Mouse (Mus musculus): ENCODE data around the gene Rbm19.

Rbm19 gene

DNA sequence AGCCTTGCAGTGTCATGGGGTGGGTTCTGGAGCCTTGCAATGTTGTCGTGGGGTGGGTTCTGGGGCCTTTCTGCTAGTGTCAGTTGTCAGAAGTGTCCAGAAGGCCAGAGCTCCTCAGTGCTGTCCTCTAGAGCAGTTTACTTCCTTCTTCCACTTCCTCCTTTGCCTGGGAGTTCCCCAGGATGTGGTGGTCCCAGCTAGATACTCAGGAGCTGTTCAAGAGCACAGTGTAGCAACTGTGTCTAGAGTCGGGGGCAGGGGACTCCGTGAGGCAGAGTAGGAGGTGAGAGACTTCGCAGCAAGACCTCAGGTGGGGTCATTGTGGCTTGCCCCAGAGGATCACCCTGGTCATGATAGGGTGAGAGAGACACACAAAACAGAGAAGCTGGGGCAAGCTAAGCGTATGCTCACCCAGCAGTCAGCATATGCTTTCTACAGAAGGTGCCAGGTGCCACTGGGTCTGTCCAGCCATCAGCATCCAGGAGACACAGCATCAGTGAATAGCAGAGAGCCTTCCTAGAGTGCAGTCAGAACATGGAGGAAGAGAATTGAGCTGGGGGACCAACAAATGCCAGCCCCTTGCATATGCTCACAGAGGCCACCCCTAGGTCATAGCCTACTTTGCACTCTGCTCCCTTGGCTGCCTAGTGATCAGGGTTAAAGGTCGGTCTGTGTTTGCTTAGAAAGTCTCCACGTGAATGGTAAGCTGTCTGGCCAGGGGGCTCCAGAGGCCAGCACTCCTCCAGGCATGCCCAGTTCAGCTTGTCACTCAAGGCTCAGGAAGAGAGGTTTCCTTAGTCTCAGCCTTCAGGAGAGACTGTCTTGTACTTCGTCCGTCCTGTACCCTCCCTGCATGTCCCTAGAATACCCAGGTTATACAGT is 49.0 kb downstream of the Rbm19 start:
- DNase-seq (ENCODE audit: low read depth, low spot score) = no peak

DNA sequence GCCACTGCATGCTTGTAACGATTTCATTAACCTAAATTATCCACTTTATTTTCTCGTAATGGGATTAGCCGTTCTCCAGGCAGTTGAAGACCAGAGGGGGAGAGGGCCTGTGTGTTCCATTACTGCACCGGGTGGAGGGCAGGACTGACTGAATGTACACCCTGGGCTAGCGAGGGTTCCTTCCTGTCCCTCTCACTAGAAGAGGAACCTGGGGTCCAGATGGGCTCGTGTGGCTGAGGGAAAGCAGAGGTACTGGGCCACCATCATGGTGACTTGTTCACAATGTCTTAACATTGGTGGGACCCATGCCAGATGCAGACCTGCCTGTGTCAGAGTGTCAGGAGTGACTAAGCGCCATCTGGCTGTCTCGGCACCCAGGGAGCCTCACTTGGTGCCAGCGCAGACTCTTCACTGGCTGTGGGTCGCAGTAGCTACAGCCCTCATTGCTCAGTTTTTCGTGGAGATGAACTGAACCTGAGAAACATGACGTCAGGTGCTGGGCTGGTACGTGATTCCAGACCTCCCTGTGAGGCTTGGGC is 51.6 kb downstream of the Rbm19 start:
- no peak for DNase-seq (ENCODE audit: low read depth, low spot score)

DNA sequence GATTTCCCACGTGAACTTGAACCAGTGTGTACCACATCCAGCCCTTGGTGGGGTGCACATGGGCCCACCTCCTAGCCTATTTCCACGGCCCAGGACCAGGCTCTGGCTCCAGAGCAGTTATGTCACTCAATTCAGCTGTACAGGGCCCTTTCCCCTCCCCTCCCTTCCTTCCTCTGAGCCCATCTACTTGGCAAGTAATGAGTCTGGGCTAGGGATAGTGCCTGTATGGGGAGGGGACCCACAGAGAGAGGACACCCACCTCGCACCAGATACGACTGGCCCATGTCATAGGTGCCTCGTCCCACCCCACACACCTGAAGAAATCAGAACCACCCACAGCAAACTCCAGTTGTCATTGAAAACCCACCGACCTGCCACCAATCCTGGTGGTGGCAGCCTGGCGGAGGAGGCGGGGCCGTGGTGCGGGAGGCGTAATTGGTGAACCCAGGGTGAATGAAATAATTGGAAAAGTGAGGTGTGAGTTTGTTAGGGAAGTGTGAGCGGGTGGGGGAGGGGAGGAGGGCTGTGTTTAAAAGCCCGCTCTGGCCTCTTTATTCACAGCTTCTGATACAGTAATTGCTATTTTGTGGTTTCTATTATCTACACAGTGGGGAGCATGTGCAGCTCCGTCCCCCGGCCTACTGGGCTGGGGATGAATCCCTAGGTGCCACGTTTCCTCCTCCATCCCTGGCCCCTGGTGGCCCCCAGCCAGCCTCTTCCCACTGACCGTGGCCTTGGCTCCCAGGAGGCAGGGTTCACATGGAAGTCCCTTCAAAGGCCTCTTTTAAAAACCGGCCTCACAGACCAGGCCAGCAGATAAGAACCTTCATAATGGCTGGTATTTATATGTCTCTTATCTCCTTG is 55.8 kb downstream of the Rbm19 start:
- DNase-seq (ENCODE audit: low read depth, low spot score) = no peak

DNA sequence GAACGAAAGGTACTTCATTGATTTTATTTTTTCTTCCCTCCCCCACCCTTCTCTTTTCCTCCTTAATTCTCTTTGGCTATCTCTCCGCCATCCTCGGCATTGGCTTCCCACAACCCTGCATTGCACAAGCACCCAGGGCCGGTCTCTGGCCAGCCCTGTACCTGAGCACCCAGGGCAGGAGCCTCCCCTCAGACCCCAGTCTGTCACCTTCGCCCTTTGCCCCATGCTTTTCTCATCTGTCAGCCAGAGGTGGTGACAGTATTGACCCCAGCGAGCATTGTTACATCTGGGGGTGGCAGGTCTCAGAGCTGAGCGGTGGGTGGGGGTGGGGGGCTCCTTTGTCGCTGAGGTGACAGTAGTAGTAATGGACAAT is 56.5 kb downstream of the Rbm19 start:
- no peak for DNase-seq (ENCODE audit: low read depth, low spot score)

DNA sequence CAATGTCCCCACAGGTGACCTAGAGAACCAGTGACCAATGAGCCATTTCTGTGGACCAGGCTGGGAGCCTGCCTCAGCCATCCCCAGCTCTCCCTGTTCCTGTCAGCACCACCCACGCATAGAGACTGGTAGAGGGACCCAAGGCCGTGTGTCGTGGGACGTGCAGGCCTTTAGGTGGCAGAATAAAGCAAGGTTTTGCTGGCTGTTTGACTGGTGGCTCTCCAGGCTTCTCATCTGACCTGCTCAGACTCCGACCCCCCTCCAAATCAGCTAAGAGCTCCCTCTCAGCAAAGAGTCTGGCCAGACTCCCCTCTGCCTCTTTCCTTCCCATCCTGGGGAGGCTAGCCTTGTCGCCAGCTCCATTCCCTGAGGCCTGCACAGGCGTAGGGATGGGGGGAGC is 58.1 kb downstream of the Rbm19 start:
- DNase-seq (ENCODE audit: low read depth, low spot score) = no peak

DNA sequence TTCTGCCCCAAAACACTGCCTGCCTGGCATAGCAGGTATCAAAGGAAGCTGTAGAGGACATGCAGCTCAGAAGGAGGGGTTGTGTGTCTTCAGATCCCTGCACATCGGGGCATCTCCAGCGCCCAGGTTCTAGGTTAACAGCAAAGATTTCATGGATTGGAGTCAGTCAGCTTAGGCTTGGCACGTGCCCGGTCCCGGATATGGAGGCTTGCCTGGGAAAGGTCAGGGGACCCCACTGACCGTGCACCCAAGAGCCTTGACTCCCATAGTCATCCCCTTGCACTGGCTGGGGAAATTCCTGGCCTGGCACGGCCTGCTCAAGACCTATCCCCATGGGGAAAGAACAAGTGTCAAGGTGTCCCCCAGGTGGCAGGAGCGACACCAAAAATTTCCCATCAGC is 59.0 kb downstream of the Rbm19 start:
- DNase-seq (ENCODE audit: low read depth, low spot score) = no peak

DNA sequence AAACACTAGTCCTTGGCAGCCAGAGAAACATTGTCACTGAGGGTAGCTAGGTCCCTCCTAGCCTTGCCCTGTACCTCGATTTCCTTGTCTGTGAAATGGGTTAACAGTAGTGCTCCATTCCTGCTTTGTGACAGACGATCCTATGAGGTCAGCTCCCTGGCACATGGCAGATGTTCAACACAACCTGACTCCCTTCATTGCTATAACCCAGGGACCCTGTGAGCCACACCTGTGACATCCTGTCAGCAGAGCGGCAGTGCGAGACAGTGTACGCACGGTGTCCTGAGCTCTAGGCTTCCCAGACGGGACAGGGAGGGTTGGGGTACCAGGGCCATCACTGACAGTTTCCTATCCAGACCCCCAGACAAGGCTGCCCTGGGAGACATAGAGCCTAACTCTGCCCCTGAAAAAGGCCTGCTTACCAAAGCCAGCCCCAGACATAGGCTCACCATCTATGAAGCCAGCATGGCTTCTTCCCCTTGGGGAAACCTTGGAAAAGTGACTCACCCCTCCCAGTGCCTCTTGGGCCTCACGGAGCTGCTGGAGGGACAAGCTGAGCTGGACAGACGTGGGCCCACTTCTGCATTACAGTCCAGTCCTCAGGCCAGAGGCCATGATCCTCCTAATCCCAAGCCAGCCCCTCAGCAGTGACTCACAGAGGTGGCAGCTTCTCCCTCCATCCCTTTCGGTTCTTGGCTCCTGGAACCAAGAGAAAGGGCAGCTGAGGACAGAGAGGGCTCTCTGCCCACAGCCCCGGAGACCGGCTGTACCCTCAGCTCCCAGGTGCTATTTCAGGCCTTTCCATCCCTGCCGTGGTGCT is 60.2 kb downstream of the Rbm19 start:
- no peak for DNase-seq (ENCODE audit: low read depth, low spot score)

DNA sequence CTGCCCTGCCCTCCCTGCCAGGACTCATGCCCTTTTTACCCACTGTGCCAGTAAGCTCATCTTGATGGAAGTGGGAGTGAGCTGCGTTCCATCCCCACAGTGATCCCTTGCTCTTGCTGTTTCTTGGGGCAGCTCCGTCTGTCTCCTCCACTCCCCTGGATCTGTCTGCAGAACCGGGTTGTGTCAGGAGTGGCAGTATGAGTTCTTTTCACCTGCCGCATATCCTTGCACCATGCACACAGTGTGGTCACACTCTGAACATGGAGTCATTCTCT is 60.7 kb downstream of the Rbm19 start:
- no peak for DNase-seq (ENCODE audit: low read depth, low spot score)

DNA sequence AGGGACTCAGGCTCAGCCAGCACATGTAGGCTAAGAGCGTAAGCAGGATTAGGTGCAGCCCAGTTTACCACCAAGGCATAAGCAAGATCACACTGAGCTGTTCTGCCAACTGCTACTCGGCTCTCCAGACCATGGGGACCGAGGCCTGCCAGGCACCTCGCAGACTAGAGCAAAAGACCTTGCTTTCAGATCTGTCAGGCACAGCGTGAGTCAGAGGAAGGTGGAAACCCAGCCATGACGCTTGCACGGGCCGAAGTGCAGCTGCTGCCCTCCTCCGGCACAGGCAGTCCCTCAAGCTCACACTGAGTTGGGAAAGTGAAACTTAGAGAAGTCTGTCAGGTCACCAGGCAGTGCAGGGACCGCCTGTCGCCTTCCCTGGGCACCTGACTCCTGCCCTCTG is 63.8 kb downstream of the Rbm19 start:
- no peak for DNase-seq (ENCODE audit: low read depth, low spot score)

DNA sequence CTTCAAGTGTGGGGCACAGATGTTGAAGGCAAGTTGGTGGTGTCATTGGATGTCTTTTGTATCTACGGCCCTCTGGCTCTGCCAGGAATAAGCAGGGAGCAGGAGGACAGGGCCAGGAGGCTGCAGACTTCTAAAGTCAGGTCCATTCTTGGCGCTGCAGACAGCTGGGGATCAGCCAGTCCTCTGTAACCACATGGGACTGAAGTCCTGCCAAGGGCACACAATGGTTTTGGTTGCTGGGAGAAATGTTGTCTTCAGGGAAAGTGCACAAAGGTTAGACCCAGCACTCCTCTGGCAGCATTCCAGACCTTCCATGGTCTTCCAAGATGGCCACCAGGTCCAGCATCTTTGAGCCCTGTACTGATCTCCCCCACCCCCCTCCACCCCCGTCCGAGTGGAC is 65.1 kb downstream of the Rbm19 start:
- DNase-seq (ENCODE audit: low read depth, low spot score) = peak; percentile 32

DNA sequence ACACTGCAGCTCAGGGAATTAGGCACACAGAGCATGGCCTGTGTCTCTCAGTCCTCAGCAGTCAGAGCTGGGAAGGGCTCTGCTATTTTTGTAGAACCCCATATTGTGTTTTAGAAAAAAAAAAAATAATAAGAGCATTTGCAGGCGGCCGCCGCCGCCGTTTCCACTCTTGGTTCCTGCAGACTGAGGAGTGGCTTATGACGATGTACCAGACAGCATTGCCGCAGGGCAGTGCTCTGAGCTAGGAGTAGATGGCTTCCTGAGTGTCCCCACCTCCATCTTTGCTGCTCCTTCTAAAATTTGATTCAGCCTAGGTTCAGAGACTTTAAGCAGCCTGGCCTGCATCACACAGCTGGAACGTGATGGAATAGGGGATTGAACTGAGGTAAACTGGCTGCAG is 67.1 kb downstream of the Rbm19 start:
- DNase-seq (ENCODE audit: low read depth, low spot score) = no peak

DNA sequence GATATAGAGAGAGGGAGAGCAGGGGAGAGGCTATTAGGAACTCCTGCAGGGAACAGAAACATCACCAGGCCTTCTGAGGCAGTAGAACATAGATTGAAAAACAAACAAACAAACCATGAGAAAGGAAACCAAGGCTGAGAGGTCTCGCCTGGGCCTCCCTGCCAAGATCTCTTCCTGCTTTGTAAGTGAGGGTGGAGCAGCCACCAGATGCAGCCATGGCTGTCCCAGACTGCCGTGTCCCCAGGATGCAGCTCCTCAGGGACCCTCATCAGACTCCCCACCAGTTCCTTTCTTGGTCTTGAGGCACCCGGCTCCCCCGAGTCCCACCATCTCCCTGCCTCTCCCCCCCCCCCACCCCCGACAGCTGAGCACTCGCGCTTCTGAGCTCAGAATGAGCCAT is 67.5 kb downstream of the Rbm19 start:
- DNase-seq (ENCODE audit: low read depth, low spot score) = no peak

DNA sequence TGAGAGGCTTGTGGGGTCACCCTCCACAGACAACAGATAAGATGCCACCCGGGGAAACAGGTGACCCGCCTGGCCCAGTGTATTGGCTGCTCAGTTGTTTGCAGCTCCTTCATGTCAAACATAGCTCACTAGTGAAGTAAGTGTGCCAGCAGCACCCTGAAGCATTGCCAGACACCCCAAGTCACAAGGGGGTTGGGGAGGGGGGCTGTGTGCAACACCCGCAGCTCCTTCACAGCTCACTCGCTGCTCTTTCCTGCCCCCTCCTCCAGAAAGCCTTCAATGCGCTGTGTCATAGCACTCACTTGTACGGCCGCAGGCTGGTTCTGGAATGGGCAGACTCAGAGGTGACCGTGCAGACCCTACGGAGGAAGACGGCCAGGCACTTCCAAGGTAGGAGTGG is 69.7 kb downstream of the Rbm19 start:
- no peak for DNase-seq (ENCODE audit: low read depth, low spot score)

DNA sequence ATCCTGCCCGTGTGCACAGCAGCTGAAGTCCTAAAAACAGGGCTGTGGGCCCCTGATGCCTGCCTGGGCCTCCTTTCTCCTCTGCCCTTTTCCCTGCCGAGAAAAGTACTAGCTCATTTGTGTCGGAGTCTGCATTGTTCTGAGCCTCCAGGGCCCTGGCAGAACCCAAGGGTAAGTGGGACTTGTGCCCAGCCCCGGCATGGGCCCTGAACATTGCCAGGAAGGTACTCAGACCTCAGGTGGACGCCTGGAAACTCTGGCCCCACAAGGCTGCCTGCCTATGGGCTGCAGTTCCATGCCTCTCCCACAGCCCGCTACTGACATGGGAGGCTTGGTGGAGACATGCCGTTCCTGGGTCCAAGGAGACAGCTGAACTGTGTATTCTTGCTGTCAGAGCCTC is 72.3 kb downstream of the Rbm19 start:
- DNase-seq (ENCODE audit: low read depth, low spot score) = no peak

DNA sequence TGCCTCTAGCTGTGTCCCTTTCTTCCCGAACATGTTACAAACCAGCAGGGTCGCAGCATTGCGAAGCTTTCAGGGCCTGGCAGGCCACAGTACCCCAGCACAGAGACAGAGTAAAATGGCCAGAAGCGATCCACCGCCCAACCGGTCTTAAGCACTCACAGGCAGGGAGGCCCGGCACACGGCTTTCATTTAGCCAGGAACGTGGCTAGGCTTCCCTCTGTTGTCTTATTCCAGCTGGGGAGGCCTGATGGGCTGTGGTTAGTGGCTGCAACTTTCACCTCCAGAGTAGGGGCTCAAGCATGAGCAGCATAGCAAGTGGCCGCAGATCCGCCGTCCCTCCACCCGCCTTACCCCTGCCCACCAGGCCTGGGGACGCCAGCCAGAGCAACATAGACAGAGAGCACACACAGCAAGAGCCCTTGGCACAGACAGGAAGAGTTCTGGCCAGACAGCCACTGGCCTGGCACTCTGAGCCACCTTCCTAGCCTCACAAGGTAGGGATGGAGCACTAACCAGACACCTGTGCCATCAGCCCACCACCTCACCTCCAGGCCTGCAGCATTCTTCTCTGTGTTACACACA is 73.8 kb downstream of the Rbm19 start:
- no peak for DNase-seq (ENCODE audit: low read depth, low spot score)

DNA sequence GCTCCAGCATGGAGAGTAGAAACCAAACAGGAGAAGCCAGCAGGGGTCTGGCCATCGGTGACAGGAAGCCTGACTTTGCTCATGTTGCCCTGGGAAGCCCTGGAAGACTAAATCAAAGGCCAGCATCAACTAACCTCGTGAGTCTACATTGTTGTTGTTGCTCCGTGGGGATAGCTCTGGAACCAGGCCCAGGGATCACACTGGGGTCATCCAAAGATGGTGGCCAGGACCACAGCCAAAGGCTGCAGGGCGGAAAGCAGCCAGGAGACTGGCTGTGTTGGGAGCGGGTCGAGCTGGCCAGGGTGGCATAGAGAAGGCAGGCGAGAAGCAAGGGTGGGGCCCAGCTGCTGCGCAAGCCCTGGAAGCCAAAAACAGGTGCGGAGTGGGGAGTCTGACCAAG is 75.4 kb downstream of the Rbm19 start:
- no peak for DNase-seq (ENCODE audit: low read depth, low spot score)

DNA sequence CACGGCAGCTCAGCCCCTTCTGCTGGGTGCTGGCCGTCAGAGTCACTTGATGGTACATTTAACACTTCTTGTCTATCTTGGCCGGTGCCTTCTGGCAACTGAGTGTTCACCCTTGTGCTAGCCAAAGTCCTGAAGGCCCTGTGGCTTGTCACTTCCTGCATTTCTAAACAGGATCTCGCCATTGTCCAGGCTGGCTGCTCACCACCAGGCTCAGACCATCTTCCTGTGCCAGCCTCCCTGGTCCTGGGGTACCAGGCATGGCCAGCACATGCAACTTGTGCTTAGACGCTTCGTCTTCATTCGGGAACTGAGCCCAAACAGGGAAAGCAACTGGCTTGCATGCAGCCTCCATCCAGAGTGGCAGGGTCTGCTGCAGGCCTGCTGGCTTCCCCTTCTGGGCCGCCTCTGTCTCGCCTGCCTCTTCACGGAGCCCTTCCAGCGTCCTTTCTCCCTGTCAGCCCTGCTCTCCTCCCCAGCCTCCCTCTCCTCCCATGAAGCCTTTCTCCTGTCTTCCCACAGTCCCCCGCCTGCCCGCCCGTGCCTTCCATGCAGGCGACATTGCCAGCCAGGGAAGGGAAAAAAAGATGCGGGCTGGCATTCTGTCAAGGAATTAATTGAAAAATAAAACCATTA is 78.2 kb downstream of the Rbm19 start:
- DNase-seq (ENCODE audit: low read depth, low spot score) = no peak

DNA sequence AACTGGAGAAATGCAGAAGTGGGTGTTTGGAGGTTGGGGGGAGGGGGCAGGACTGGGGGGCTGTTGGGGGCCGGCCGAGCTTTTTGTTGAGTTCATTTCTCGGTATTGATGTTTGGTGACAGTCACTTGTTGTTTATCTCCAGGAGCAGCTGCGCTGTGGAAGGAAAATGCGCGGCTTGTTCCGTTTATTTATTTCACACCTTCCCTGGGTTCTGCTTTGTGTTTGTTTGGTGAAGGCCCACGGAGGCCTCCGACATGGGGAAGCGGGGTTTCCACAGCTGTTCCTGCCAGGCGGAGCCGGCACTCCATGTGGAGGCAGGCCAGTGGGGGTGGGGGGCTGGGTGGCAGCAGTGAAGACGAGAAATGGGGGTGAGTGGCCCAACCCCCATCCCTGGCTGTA is 78.7 kb downstream of the Rbm19 start:
- no peak for DNase-seq (ENCODE audit: low read depth, low spot score)

DNA sequence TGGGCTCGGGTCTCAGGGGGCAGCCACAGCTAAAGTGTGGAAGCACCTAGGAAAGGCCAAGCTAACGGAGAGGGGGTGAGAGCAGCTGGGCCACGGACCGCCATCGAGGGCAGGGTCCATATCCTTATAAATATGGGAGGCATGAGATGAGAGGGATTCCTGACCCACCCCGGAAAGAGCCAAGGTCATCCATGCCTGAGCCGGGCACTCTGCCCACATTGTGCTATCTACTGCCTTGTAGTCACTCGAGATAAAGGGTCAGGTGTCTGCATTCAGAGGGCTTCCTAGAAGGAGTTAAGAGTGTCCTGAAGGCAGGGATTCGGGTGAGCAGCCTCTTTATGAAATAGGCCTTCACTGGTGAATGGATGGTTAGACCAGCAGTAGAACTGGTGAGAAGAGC is 80.6 kb downstream of the Rbm19 start:
- no peak for DNase-seq (ENCODE audit: low read depth, low spot score)

DNA sequence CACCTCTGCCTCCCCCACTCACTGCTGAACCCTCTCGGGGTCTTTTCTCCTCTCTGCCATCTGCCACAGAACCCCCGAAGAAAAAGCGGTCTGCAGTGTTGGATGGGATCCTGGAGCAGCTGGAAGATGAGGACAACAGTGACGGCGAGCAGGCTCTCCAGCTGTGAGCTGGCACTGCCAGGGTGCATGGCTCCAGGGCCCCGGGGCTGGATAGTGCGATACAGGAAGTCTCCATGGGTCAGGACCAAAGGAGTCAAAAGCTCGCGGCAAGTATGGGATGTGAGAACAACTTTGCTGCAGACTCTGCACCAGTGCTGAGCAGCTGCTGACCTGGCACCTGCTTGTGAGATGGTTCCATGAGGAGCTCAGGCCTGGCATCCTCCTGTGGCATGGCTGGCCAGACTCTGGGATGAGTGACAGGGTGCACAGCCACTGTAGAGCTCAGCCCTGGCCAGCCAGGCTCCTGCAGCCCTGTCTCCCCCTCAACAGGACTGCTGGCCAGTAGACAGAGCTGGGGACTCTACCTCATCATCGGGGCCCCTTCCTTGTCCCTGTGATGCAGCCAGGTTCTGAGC is 81.6 kb downstream of the Rbm19 start:
- no peak for DNase-seq (ENCODE audit: low read depth, low spot score)

DNA sequence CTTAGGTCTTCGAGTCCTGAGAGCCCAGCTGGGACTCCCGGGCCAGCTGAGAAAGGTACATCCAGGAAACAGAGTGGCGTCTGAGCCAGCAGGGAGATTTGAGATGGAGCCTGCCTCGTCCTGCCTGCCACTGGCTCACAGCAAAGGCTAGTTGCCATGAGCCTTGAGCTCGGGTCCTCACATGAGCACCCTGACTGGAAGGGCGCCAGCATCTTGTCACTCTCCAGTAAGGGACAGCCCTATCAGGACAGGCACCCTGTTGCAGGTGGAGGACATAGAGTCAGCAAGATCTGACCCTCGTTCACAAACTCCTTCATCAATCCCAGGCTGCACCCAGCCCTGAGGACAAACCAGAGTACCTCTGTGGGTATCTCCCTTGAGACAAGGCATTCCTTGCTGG is 83.6 kb downstream of the Rbm19 start:
- no peak for DNase-seq (ENCODE audit: low read depth, low spot score)

Data from 3T3-L1 (cell line).